Mouse (Mus musculus) kidney, adult 2 months (tissue): ENCODE data around the gene Sqstm1.

Experiments
- CTCF ChIP-seq: fragments of 200-500 bp; conservative IDR thresholded peaks from 2 replicates; pipeline ENCODE4 v1.5.1; 2011; ENCODE audit warnings: low read depth, mild to moderate bottlenecking, control low read depth, low read length, moderate library complexity, mixed read lengths; ENCODE audit not compliant: insufficient read depth, insufficient read length
- POLR2A ChIP-seq: fragments of 200-500 bp; IDR thresholded peaks from one replicate; pipeline ENCODE4 v1.6.1; 2011; ENCODE audit warnings: low read depth, low read length, control low read depth

DNA sequence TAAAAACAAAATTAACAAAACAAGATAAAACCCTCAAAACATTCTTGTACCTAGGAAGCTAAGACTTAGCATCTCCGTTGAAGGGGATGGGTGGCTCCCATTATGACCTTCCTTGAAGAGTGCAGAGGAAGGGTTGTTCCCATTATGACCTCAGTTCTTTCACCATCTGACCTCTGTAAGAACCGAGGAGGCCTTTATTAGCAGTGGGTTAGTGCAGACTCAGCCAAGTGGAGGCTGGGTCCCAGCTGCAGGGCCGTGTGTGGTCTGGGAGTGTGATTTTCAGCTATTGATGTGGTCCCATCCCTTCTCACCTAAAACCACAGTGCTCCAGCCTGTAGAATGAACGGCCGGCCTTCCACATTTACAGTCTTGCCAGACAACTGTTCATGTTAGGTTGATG, 34.6 kb upstream of the Sqstm1 start:
- TF ChIP-seq POLR2A = no peak
- no peak for TF ChIP-seq CTCF
